Mouse (Mus musculus) limb, embryonic 13.5 days (tissue): ENCODE measurements around the gene Kirrel2. TPM values are rescaled to one million over a fixed set of nuclear protein-coding genes. Genes with fewer than 3 reads are reported as not detected.

ENCODE experiments used
- ATAC-seq: fragments of 200-750 bp; cut with Nextera tagmentation; 2 replicates; pipeline ENCODE4 v1.8.0; 2017; ENCODE audit warnings: low read depth, moderate number of reproducible peaks, moderate TSS enrichment; ENCODE audit not compliant: low FRiP score
- H3K27ac ChIP-seq: fragments of 300-500 bp; sonication (generic); 2 replicates; pipeline ENCODE4 v1.5.1; 2015; ENCODE audit warnings: inconsistent platforms, mild to moderate bottlenecking, moderate library complexity
- H3K27me3 ChIP-seq: fragments of 300-500 bp; sonication (generic); 2 replicates; pipeline ENCODE4 v1.6.1; 2015; ENCODE audit warnings: mild to moderate bottlenecking, inconsistent platforms
- H3K36me3 ChIP-seq: fragments of 300-500 bp; sonication (generic); 2 replicates; pipeline ENCODE4 v1.6.1; 2015; ENCODE audit warnings: inconsistent platforms, mild to moderate bottlenecking, moderate library complexity
- H3K4me1 ChIP-seq: fragments of 300-500 bp; sonication (generic); 2 replicates; pipeline ENCODE4 v1.6.1; 2015; ENCODE audit warnings: inconsistent platforms
- H3K4me2 ChIP-seq: fragments of 300-500 bp; sonication (generic); replicated peaks from 2 replicates; pipeline ENCODE4 v1.6.1; 2015; ENCODE audit warnings: inconsistent platforms, mild to moderate bottlenecking, moderate library complexity
- H3K4me3 ChIP-seq: fragments of 300-500 bp; sonication (generic); 2 replicates; pipeline ENCODE4 v1.5.1; 2015; ENCODE audit warnings: moderate library complexity, mild to moderate bottlenecking, inconsistent platforms
- H3K9ac ChIP-seq: fragments of 300-500 bp; sonication (generic); 2 replicates; pipeline ENCODE4 v1.6.1; 2015; ENCODE audit warnings: mild to moderate bottlenecking, inconsistent platforms
- H3K9me3 ChIP-seq: fragments of 300-500 bp; sonication (generic); 2 replicates; pipeline ENCODE4 v1.6.1; 2016; ENCODE audit warnings: inconsistent platforms
- WGBS: fragments of 180-500 bp; shearing (Covaris S2); methylation state at CpG from one replicate; pipeline ENCODE4 v1.1.7; 2015; 5-methylcytosine and 5-hydroxymethylcytosine counted together
- polyA plus RNA-seq: library from polyadenylated mRNA; unstranded; fragments of >200 nt; fragmentation: Nextera tagmentation; extraction: Ambion mirVana; gene quantifications from 2 replicates; pipeline ENCODE4 v1.2.1, GENCODE M21; 2015

Gene Kirrel2
- polyA plus RNA-seq, 1 experiment from 2014 or later: 0.20 TPM

DNA sequence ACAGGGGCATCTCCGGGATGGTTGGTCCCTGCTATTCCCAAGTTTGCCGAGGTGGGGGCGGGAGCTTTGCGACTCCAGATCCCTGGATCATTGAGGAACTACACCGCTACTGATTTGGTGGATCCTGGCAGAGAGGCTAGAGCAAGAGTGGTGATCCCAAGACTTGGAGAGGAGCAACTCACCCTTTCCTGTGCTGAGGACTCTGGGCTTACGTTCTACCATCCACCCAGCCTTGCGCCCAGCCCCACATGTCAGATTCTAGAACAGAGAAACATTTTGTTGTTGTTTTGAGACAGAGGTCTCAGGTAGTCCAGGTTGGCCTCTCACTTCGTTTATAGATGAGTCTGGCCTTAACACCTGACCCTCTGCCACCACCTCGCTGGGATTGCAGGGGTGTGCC lies 34.9 kb downstream of the Kirrel2 start:
- peaks cover 43% of the 10 kb centered on the region for H3K27me3 ChIP-seq
- peaks cover 10% of the 10 kb centered on the region for H3K36me3 ChIP-seq
- no peak overlapping the region; the same call in 1 of the 2 replicates for H3K27ac ChIP-seq
- WGBS: 10% methylated on average over 9 of the region's 9 CpGs
- 0 out of 2 replicates have a peak, but pooled peaks have one; percentile 10 for ATAC-seq
- peaks cover 14% of the 10 kb centered on the region for H3K9me3 ChIP-seq
- H3K4me1 ChIP-seq: peaks cover 19% of the 10 kb centered on the region
- peak overlapping the region; percentile 95 for H3K4me2 ChIP-seq
- peak overlapping the region; percentile 63 for H3K4me3 ChIP-seq
- H3K9ac ChIP-seq: peak overlapping the region; percentile 72

DNA sequence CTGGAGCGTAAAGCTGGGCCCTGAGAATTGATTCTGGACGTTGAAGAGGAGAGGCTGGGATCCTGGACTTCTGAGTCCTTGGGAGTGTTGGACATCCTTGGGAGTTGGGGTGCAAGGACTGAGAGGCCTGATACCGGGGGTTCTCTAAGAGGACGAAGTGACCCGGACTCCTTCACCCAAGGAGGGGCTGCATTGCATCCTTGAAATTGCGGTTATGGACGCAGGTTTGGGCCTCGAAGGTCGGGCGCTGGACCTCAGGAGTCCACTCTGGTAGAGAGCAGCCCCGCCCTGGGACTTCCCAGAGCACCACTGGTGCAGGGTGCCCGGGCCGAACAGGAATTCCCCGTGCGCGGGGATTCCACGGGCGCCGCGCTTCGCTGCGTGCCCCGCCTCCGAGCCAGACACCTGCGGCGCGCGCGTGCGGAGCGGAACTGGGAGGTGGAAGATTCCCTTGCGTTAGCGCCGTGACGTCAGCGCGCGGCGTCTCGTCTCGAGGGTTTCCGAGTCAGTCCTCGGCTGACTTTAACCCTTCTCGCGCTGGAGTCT lies 35.5 kb downstream of the Kirrel2 start:
- peaks cover 19% of the 10 kb centered on the region for H3K4me1 ChIP-seq
- WGBS: under 1% methylated on average over 45 of the region's 45 CpGs
- no peak overlapping the region for H3K27ac ChIP-seq
- peak overlapping the region; percentile 95 for H3K4me2 ChIP-seq
- peak overlapping the region; percentile 72 for H3K9ac ChIP-seq
- H3K9me3 ChIP-seq: peaks cover 14% of the 10 kb centered on the region
- H3K4me3 ChIP-seq: peak overlapping the region; percentile 63
- peaks cover 43% of the 10 kb centered on the region for H3K27me3 ChIP-seq
- peak; percentile 75 for ATAC-seq
- H3K36me3 ChIP-seq: peaks cover 10% of the 10 kb centered on the region

DNA sequence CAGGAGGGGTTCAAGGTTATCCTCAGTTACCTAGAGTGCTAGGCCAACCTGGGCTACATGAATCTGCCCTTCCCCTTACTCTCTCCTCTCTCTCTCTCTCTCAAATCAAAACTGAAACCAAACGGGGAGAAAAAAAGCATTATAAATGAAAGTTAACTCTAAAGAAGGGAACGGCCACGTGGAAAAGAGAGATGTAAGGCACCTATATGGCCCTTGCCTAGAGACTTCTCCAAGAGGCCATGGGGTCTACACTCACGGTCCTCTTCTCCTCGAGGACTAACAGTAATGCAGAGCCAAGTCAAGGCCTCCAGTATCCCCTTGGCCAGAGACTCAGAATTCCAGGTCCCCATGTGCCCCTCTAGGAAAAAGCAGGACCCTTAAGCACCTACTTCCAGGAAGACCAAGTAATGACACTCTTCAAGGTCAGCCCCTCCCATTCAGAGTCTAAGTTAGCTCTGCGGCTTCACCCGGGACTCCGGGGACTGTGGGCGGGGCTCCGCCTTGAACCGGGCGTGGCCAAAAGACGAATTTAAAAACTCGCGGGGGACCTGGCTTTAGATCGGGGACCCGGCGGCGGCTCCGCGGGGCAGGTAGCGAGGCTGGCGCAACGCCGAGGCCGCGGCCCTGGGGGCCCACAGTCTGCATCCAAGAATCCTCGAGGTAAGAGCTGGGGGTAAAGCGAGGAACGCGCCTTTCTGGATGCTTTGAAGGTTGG lies 36.2 kb downstream of the Kirrel2 start, which contains the start of gene Nfkbid:
Gene Nfkbid (plus strand): TSS at position 558 of the 715 bp plus-strand sequence.
- Histone ChIP-seq H3K9me3 (peaks cover 14% of the 10 kb centered on the region), H3K27me3 (peaks cover 43% of the 10 kb centered on the region), H3K9ac (peak within 1 kb of the TSS; percentile 72), H3K4me1 (peaks cover 19% of the 10 kb centered on the region), H3K4me2 (peak within 1 kb of the TSS; percentile 95), H3K27ac (no peak within 1 kb of the TSS), H3K4me3 (peak within 1 kb of the TSS; percentile 63), H3K36me3 (peaks cover 10% of the 10 kb centered on the region; the same call in 1 of the 2 replicates)
- 12% methylated on average over 31 of the region's 31 CpGs for WGBS
- no peak for ATAC-seq

DNA sequence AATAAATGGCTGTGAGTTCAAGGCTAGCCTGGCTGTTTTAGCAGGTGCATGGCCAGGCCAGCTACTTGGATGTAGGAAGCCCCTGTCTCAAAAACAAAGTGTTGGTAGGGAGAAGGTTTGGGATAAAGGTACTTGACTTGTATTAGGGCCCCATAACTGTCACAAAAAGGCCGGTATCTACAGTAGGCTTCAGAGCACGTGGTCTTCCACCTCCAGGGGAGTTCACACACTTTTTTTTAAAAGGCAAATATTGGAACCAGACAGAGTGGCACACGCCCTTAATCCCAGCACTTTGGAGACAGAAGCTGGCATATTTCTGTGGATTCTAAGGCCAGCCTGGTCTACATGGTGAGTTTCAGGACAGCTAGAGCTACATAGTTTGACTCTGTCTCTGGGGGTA lies 36.8 kb downstream of the Kirrel2 start:
- WGBS: 88% methylated on average over 3 of the region's 3 CpGs
- no peak overlapping the region for H3K27ac ChIP-seq
- ATAC-seq: no peak
- H3K4me3 ChIP-seq: no peak overlapping the region
- H3K27me3 ChIP-seq: peaks cover 43% of the 10 kb centered on the region
- no peak overlapping the region for H3K4me2 ChIP-seq
- H3K9me3 ChIP-seq: peaks cover 14% of the 10 kb centered on the region
- H3K9ac ChIP-seq: no peak overlapping the region
- H3K36me3 ChIP-seq: peaks cover 6% of the 10 kb centered on the region; the same call in 1 of the 2 replicates
- H3K4me1 ChIP-seq: peaks cover 19% of the 10 kb centered on the region

DNA sequence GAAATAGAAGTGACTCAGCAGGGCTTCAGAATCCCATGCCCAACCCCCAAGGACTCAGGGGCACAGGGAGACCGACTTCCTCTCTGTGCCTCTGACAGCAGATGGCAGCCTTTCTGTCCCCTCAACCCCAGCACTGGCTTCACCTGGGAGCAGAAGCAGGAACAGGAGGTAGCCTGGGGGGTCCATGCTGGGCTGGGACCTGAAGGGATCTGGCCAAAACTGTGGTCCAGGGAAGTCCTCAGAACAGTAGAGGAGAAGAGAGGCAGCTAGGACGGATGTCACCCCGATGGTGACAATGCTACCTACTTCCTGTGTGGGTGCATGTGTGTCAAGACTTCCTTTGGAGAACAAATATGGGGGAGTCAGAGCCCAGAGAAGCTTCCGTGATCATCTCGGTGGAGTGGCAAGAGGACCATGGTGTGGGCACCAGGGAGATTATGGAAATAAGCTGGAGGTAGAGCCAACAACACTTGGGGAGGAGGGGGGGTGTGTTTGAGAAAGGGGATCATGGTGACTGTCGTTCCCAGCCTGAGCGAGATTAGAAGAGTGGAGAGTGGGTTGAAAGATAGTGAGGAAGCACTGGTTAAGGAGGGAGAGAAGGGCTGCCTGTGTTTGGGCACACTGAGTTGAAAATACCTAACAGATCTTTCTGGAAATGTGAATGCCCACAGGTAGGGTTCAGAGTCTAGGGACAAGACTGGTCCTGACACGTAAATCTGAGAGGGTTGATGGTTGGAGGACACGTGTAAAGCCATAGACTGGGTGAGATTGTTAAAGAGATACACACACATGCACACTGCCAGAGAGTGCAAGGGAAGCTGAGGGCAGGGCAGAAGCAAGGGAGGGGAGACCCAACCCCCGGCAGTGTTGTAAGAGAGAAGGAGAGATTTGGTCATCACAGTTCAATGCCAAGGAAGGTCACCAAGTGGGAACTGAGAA lies 37.7 kb downstream of the Kirrel2 start, which contains the start of gene Hcst:
Gene Hcst (minus strand): TSS at position 294 of the 939 bp plus-strand sequence.
- H3K36me3 ChIP-seq: no peaks in the 10 kb centered on the region
- WGBS: 75% methylated on average over 10 of the region's 10 CpGs
- no peak for ATAC-seq
- H3K9ac ChIP-seq: no peak within 1 kb of the TSS
- H3K27ac ChIP-seq: no peak within 1 kb of the TSS
- H3K4me1 ChIP-seq: peaks cover 19% of the 10 kb centered on the region
- peaks cover 14% of the 10 kb centered on the region for H3K9me3 ChIP-seq
- H3K4me3 ChIP-seq: no peak within 1 kb of the TSS
- H3K27me3 ChIP-seq: peaks cover 43% of the 10 kb centered on the region
- no peak within 1 kb of the TSS for H3K4me2 ChIP-seq

DNA sequence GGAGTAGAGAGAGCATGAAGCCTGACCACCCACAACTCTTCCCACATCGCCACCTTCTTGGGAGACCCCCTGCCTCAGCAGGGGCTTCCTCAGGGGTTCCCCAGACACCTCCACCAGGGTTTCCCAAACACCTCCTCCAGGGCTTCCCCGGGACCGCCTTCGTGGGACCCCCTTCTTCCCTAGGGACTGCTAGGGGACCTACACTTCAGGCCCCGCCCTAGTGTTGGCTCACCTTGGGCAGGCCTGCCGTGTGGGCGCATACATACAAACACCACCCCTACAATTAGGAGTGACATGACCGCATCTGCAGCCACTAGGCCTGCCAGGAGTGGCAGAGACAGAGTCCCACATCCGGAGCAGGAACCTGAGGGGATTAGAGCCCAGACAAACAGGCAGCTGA lies 39.6 kb downstream of the Kirrel2 start:
- ATAC-seq: no peak
- Histone ChIP-seq H3K4me2 (no peak overlapping the region), H3K27me3 (peaks cover 29% of the 10 kb centered on the region), H3K9me3 (peaks cover 14% of the 10 kb centered on the region), H3K27ac (no peak overlapping the region), H3K9ac (no peak overlapping the region), H3K4me1 (peaks cover 12% of the 10 kb centered on the region), H3K4me3 (no peak overlapping the region), H3K36me3 (no peaks in the 10 kb centered on the region)
- 67% methylated on average over 9 of the region's 9 CpGs for WGBS

DNA sequence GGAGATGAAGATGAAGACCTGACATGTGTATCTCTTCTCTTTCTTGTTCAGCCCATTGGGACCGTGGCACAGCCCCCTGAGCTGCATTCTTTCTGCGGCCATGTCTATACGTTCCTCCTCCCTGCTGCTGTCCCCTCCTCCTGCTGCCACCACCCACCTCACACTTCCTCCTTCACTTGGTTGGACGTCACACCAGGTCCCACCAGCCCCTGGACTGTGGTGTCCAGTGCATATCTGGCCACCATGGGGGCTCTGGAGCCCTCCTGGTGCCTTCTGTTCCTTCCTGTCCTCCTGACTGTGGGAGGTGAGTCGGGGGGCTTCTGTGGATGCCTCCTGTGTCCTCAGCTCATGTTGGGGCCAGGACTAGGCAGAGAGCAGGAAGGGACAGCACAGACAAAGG lies 43.9 kb downstream of the Kirrel2 start, which contains the start of gene Tyrobp:
Gene Tyrobp (plus strand): TSS at position 165 of the 400 bp plus-strand sequence.
- Histone ChIP-seq H3K4me2 (no peak within 1 kb of the TSS), H3K27me3 (peaks cover 9% of the 10 kb centered on the region; the same call in 1 of the 2 replicates), H3K4me1 (no peaks in the 10 kb centered on the region), H3K27ac (no peak within 1 kb of the TSS), H3K36me3 (no peaks in the 10 kb centered on the region), H3K4me3 (no peak within 1 kb of the TSS), H3K9ac (no peak within 1 kb of the TSS), H3K9me3 (peaks cover 4% of the 10 kb centered on the region; the same call in 1 of the 2 replicates)
- ATAC-seq: no peak
- WGBS: 63% methylated on average over 5 of the region's 5 CpGs

DNA sequence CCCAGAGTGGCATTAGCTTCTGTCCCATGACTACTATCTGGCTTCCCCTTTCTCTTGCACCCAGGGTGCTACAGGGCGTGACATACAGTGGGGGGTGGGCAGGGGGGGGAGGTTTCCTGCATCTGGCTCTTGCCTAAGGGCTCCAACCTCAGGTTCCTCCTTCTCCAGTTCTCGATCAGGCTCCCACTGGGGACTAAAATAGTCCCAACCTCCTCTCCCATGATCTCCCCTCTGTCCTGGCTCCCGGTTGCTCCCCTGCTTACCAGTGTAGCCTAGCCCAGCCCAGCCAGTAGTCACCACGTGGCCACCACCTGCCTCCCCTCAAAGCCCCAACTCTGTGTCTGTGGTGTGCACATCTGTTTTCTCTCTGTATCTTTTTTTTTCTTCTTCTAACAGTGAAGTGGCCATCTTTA lies 44.7 kb downstream of the Kirrel2 start:
- Histone ChIP-seq H3K27me3 (peaks cover 9% of the 10 kb centered on the region; the same call in 1 of the 2 replicates), H3K4me2 (no peak overlapping the region), H3K4me3 (no peak overlapping the region), H3K9ac (no peak overlapping the region), H3K9me3 (no peaks in the 10 kb centered on the region), H3K27ac (no peak overlapping the region), H3K4me1 (no peaks in the 10 kb centered on the region), H3K36me3 (no peaks in the 10 kb centered on the region)
- 42% methylated on average over 4 of the region's 4 CpGs for WGBS
- no peak for ATAC-seq

DNA sequence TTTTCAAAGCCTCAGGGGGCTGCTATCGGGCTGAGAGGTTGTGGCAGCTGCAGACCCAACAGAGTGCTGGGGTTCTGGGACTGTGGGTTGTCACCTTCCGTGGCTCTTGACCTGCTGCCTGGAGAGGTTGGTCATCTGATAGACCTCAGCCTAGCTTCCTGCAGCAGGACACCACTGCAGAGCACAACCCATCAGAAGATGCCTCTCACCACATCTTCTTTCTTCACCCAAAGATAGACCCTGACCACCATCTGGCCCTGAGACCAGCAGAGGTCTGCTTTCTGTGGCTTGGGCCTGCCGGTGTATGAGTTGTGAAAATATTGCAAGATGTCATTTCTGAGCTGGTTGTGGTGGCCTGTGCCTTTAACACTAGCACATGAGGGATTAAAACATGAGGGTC lies 46.5 kb downstream of the Kirrel2 start:
- 73% methylated on average over 3 of the region's 3 CpGs for WGBS
- no peak overlapping the region for H3K4me3 ChIP-seq
- H3K9ac ChIP-seq: no peak overlapping the region
- ATAC-seq: no peak
- peaks cover 9% of the 10 kb centered on the region; the same call in 1 of the 2 replicates for H3K27me3 ChIP-seq
- no peak overlapping the region for H3K4me2 ChIP-seq
- no peaks in the 10 kb centered on the region for H3K9me3 ChIP-seq
- no peaks in the 10 kb centered on the region for H3K4me1 ChIP-seq
- H3K27ac ChIP-seq: no peak overlapping the region
- no peaks in the 10 kb centered on the region for H3K36me3 ChIP-seq

DNA sequence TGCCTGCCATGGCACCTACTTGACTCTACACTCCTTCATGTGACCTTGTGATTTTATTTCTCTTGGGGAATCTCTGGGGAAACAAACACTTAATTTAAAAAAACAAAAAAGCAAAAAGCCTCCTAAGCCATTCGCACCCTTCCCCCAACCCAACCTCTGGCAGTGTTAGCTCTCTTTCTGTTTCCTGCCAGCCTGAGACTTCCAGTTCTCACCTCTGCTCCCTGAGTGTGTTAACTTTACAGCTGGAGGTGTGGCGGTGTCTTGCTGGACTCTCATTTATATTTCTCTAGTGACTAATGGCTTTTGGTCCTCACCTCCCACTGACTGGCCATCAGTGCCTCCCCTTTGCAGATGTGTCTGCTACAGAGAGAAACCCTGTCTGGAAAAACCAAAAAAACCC lies 47.7 kb downstream of the Kirrel2 start:
- no peak overlapping the region for H3K9ac ChIP-seq
- no peak for ATAC-seq

DNA sequence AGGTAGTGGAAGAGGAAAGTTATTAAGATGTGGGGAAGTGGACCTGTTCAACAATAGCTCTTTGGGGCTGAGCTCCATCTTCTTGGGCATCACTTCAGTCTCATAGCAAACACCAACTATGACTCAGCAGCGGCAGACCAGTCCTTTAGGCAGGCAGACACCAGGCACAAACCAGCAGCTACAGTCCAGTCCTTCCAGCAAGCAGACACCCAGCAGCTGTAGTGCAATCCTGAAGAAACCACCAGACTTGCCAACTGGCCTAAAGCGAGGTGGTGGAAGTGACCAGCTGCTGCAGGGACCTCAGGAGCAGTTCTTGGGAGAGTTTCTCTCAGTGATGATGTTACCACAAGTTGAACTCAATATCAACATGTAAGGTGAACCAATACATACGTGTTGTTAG lies 48.9 kb downstream of the Kirrel2 start:
- WGBS: 82% methylated on average over 3 of the region's 3 CpGs
- no peak overlapping the region for H3K27ac ChIP-seq
- H3K4me2 ChIP-seq: no peak overlapping the region
- no peaks in the 10 kb centered on the region for H3K4me1 ChIP-seq
- no peaks in the 10 kb centered on the region for H3K36me3 ChIP-seq
- no peak overlapping the region for H3K4me3 ChIP-seq
- H3K27me3 ChIP-seq: peaks cover 9% of the 10 kb centered on the region; the same call in 1 of the 2 replicates
- no peaks in the 10 kb centered on the region for H3K9me3 ChIP-seq
- no peak for ATAC-seq
- no peak overlapping the region for H3K9ac ChIP-seq

More for the DNA sequence above, 47.7 kb downstream of the Kirrel2 start:
- Histone ChIP-seq H3K9me3 (no peaks in the 10 kb centered on the region), H3K4me2 (no peak overlapping the region), H3K4me1 (no peaks in the 10 kb centered on the region), H3K4me3 (no peak overlapping the region), H3K27me3 (peaks cover 9% of the 10 kb centered on the region; the same call in 1 of the 2 replicates), H3K27ac (no peak overlapping the region), H3K36me3 (no peaks in the 10 kb centered on the region)
- 42% methylated on average over 2 of the region's 2 CpGs for WGBS
